ENCODE assay signal across 18 mouse cellular contexts in the genomic region with DNA sequence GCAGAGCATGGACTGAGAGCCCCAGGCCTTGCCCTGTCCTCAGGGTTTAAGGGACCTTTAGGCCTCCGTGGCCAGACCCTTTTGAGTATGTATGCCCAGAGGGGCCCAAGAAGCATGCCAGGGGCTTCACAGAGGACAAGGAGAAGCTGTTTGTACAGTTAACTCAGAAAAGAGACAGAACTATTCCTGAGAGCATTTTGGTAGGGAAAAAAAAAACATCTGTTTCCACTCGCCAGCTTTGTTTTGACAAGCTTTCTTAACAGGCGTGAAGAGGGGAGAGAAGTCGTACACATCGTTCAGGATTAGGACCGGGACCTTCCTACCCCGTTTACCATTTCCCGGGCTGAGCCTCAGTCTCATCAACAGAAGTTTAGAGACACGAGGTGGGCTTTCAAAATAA.
A peak's percentile ranks its signal among the peaks of the same experiment; 100 is the strongest.
DNase-seq lines count a peak whose midpoint lies in the region; ATAC-seq and TF ChIP-seq lines count a peak whose summit lies in the region.
"Had no signal": no experiment of that assay in that cellular context is flagged by ENCODE, and none has a peak within 500 bp of the region (broad histone marks: within the 10 kb centered on the region; RNA-seq: fewer than 3 reads in every experiment).

No protein-coding gene starts in this region.

- DNase-seq in hindbrain, embryonic 10.5 days (ENCODE audit: low spot score), result peak; percentile 46
- DNase-seq in hindbrain, embryonic 14.5 days (ENCODE audit: low spot score), result no peak
- no peak for DNase-seq in stomach, postnatal 0 days (ENCODE audit: low spot score)
- DNase-seq in cerebellum, postnatal 25 days, result no peak
- no peak for DNase-seq in right cerebral cortex, adult 2 months (ENCODE audit: low spot score in 2 of 2)
- DNase-seq: cerebellum, postnatal 10 days; gastrocnemius, postnatal 14 days; heart, postnatal 36 days; kidney, adult 8-10 months; liver, postnatal 0 days; spleen, adult 18-20 months; thymus, postnatal 36 days had no signal

- no peak for TF ChIP-seq EP300 in stomach, postnatal 0 days (optimal IDR thresholded peaks at IDR 0.05)

- H3K9me3 ChIP-seq in hindbrain, embryonic 10.5 days, result no peaks in the 10 kb centered on the region
- H3K9me3 ChIP-seq in hindbrain, embryonic 14.5 days (ENCODE audit: control insufficient read depth, low read length), result no peaks in the 10 kb centered on the region
- H3K9me3 ChIP-seq in stomach, embryonic 14.5 days (ENCODE audit: control insufficient read depth, low read depth, low read length), result no peaks in the 10 kb centered on the region
- H3K9me3 ChIP-seq in stomach, postnatal 0 days (ENCODE audit: control insufficient read depth, low read length), result no peaks in the 10 kb centered on the region
- no peaks in the 10 kb centered on the region for H3K9me3 ChIP-seq in intestine, embryonic 15.5 days
- H3K9me3 ChIP-seq: limb, embryonic 13.5 days had no signal

- peak overlapping the region; percentile 66 for H3K27ac ChIP-seq in hindbrain, embryonic 10.5 days
- no peak overlapping the region for H3K27ac ChIP-seq in hindbrain, embryonic 14.5 days
- peak overlapping the region; percentile 33; the same call in 1 of the 2 replicates for H3K27ac ChIP-seq in stomach, embryonic 14.5 days (ENCODE audit: low read length)
- no peak overlapping the region for H3K27ac ChIP-seq in stomach, postnatal 0 days (replicated peaks)
- peak overlapping the region; percentile 5 for H3K27ac ChIP-seq in intestine, embryonic 15.5 days
- H3K27ac ChIP-seq: limb, embryonic 13.5 days; macrophage had no signal

- ATAC-seq in hindbrain, embryonic 14.5 days (ENCODE audit: low FRiP score), result no peak
- no peak for ATAC-seq in stomach, embryonic 14.5 days (ENCODE audit: insufficient number of reproducible peaks, insufficient read depth, low FRiP score, low read depth)
- no peak for ATAC-seq in stomach, postnatal 0 days (ENCODE audit: low FRiP score, low TSS enrichment)
- no peak for ATAC-seq in intestine, embryonic 15.5 days
- ATAC-seq in erythroid progenitor cell, adult 5-6 weeks (replicated peaks; ENCODE audit: low FRiP score, poor library complexity, severe bottlenecking), result no peak
- ATAC-seq: liver, postnatal 0 days had no signal

- TF ChIP-seq CTCF in stomach, postnatal 0 days (IDR thresholded peaks at IDR 0.05; ENCODE audit: low read depth), result no peak

- H3K4me3 ChIP-seq in hindbrain, embryonic 10.5 days, result no peak overlapping the region
- H3K4me3 ChIP-seq in hindbrain, embryonic 14.5 days (replicated peaks; ENCODE audit: low read length), result no peak overlapping the region
- H3K4me3 ChIP-seq in stomach, embryonic 14.5 days (ENCODE audit: low read depth, low read length), result no peak overlapping the region
- H3K4me3 ChIP-seq in stomach, postnatal 0 days (ENCODE audit: low read depth, low read length), result no peak overlapping the region
- H3K4me3 ChIP-seq in intestine, embryonic 15.5 days (replicated peaks), result no peak overlapping the region
- H3K4me3 ChIP-seq: erythroblast, embryonic 14.5 days; limb, embryonic 13.5 days had no signal

- H3K4me1 ChIP-seq in hindbrain, embryonic 10.5 days (replicated peaks), result peaks cover 58% of the 10 kb centered on the region
- peaks cover 34% of the 10 kb centered on the region for H3K4me1 ChIP-seq in hindbrain, embryonic 14.5 days (replicated peaks; ENCODE audit: control insufficient read depth, insufficient read depth, low read length)
- peaks cover 4% of the 10 kb centered on the region for H3K4me1 ChIP-seq in stomach, embryonic 14.5 days (ENCODE audit: control insufficient read depth, insufficient read depth, low read length)
- H3K4me1 ChIP-seq in stomach, postnatal 0 days (replicated peaks; ENCODE audit: control insufficient read depth, insufficient read depth), result no peaks in the 10 kb centered on the region; the same call in 1 of the 2 replicates
- peaks cover 5% of the 10 kb centered on the region; the same call in 1 of the 2 replicates for H3K4me1 ChIP-seq in intestine, embryonic 15.5 days (replicated peaks)

- 27% methylated on average over 9 of the region's 9 CpGs for WGBS in hindbrain, embryonic 10.5 days
- WGBS in hindbrain, embryonic 14.5 days, result 29% methylated on average over 9 of the region's 9 CpGs
- 20% methylated on average over 9 of the region's 9 CpGs for WGBS in stomach, embryonic 14.5 days
- WGBS in stomach, postnatal 0 days, result 46% methylated on average over 9 of the region's 9 CpGs
- WGBS in intestine, embryonic 15.5 days, result 29% methylated on average over 9 of the region's 9 CpGs

- no peak overlapping the region for H3K9ac ChIP-seq in hindbrain, embryonic 14.5 days
- no peak overlapping the region for H3K9ac ChIP-seq in stomach, embryonic 14.5 days (replicated peaks; ENCODE audit: low read depth, low read length)
- H3K9ac ChIP-seq in stomach, postnatal 0 days (ENCODE audit: low read length), result no peak overlapping the region
- no peak overlapping the region for H3K9ac ChIP-seq in intestine, embryonic 15.5 days
- H3K9ac ChIP-seq: limb, embryonic 13.5 days; liver, postnatal 0 days had no signal

- no peak overlapping the region for H3K4me2 ChIP-seq in hindbrain, embryonic 14.5 days (replicated peaks)
- 0 out of 2 replicates have a peak overlapping the region, but pooled peaks have one; percentile 17 for H3K4me2 ChIP-seq in stomach, embryonic 14.5 days (replicated peaks; ENCODE audit: low read depth, low read length)
- no peak overlapping the region for H3K4me2 ChIP-seq in stomach, postnatal 0 days (replicated peaks; ENCODE audit: low read depth)
- H3K4me2 ChIP-seq in intestine, embryonic 15.5 days (replicated peaks), result no peak overlapping the region
- H3K4me2 ChIP-seq: limb, embryonic 13.5 days had no signal

- peaks cover 13% of the 10 kb centered on the region for H3K27me3 ChIP-seq in hindbrain, embryonic 10.5 days (ENCODE audit: insufficient read depth, poor library complexity, severe bottlenecking)
- H3K27me3 ChIP-seq in hindbrain, embryonic 14.5 days (ENCODE audit: control insufficient read depth, insufficient read depth, low read length), result peaks cover 7% of the 10 kb centered on the region; the same call in 1 of the 2 replicates
- no peaks in the 10 kb centered on the region for H3K27me3 ChIP-seq in stomach, embryonic 14.5 days (ENCODE audit: control insufficient read depth, insufficient read depth, low read length)
- no peaks in the 10 kb centered on the region for H3K27me3 ChIP-seq in stomach, postnatal 0 days (ENCODE audit: control insufficient read depth, insufficient read depth, low read length)
- no peaks in the 10 kb centered on the region for H3K27me3 ChIP-seq in intestine, embryonic 15.5 days (replicated peaks)

- H3K36me3 ChIP-seq in hindbrain, embryonic 10.5 days, result no peaks in the 10 kb centered on the region
- H3K36me3 ChIP-seq in hindbrain, embryonic 14.5 days (replicated peaks; ENCODE audit: control insufficient read depth, insufficient read depth), result no peaks in the 10 kb centered on the region
- no peaks in the 10 kb centered on the region for H3K36me3 ChIP-seq in stomach, embryonic 14.5 days (ENCODE audit: control insufficient read depth, insufficient read depth, low read length)
- no peaks in the 10 kb centered on the region for H3K36me3 ChIP-seq in stomach, postnatal 0 days (ENCODE audit: control insufficient read depth, insufficient read depth, low read length)
- H3K36me3 ChIP-seq in intestine, embryonic 15.5 days, result no peaks in the 10 kb centered on the region
- H3K36me3 ChIP-seq: limb, embryonic 13.5 days had no signal

Comparison
In these comparisons a context has a peak if more than half of its experiments do, and no peak if none do; other contexts are left out.
1. H3K27ac ChIP-seq: peak in hindbrain, embryonic 10.5 days (single experiment), stomach, embryonic 14.5 days (single experiment) and intestine, embryonic 15.5 days (single experiment); none in hindbrain, embryonic 14.5 days (single experiment) and stomach, postnatal 0 days (single experiment).